Mouse (Mus musculus): ENCODE measurements around the gene Rbfox1. TPM values are rescaled to one million over a fixed set of nuclear protein-coding genes. Genes with fewer than 3 reads are reported as not detected.

Rbfox1 gene
- polyA plus RNA-seq, 1 experiment: 4.0 TPM

GRCm38 (mm10) chr16:7081684-7082255 is 1196.6 kb downstream of the Rbfox1 start:
- WGBS: 76% methylated on average over 5 of the region's 5 CpGs
- DNase-seq: no peak
- no peak for TF ChIP-seq POLR2A (IDR thresholded peaks at IDR 0.05; ENCODE audit: borderline replicate concordance, extremely low read depth, low read depth, low read length)
- TF ChIP-seq CTCF (IDR thresholded peaks at IDR 0.05; ENCODE audit: insufficient read depth, low read length): no peak
- Histone ChIP-seq H3K4me1 (ENCODE audit: control insufficient read depth, insufficient read depth, low read length) (no peaks in the 10 kb centered on the region), H3K4me3 (replicated peaks; ENCODE audit: extremely low read depth, low read depth, low read length) (no peak overlapping the region)

- no peak for DNase-seq
- no peak for TF ChIP-seq POLR2A (IDR thresholded peaks at IDR 0.05; ENCODE audit: borderline replicate concordance, extremely low read depth, low read depth, low read length)
- no peak for TF ChIP-seq CTCF (IDR thresholded peaks at IDR 0.05; ENCODE audit: insufficient read depth, low read length)
- no peak overlapping the region for H3K4me3 ChIP-seq (replicated peaks; ENCODE audit: extremely low read depth, low read depth, low read length)
- 69% methylated on average over 2 of the region's 2 CpGs for WGBS
- H3K4me1 ChIP-seq (ENCODE audit: control insufficient read depth, insufficient read depth, low read length): no peaks in the 10 kb centered on the region
Measured at GRCm38 (mm10) chr16:7083937-7084336, 1198.8 kb downstream of the Rbfox1 start.

GRCm38 (mm10) chr16:7088601-7089430 is 1203.7 kb downstream of the Rbfox1 start:
- Histone ChIP-seq H3K4me1 (ENCODE audit: control insufficient read depth, insufficient read depth, low read length) (no peaks in the 10 kb centered on the region), H3K4me3 (replicated peaks; ENCODE audit: extremely low read depth, low read depth, low read length) (no peak overlapping the region)
- DNase-seq: no peak
- WGBS: 63% methylated on average over 10 of the region's 10 CpGs
- TF ChIP-seq CTCF (IDR thresholded peaks at IDR 0.05; ENCODE audit: insufficient read depth, low read length) (no peak), POLR2A (IDR thresholded peaks at IDR 0.05; ENCODE audit: borderline replicate concordance, extremely low read depth, low read depth, low read length) (no peak)

- DNase-seq: no peak
Measured at GRCm38 (mm10) chr16:7089475-7089874, 1204.3 kb downstream of the Rbfox1 start.

GRCm38 (mm10) chr16:7090205-7090604 is 1205.0 kb downstream of the Rbfox1 start:
- no peak for TF ChIP-seq CTCF (IDR thresholded peaks at IDR 0.05; ENCODE audit: insufficient read depth, low read length)
- TF ChIP-seq POLR2A (IDR thresholded peaks at IDR 0.05; ENCODE audit: borderline replicate concordance, extremely low read depth, low read depth, low read length): no peak
- DNase-seq: no peak
- no peak overlapping the region for H3K4me3 ChIP-seq (replicated peaks; ENCODE audit: extremely low read depth, low read depth, low read length)
- no peaks in the 10 kb centered on the region for H3K4me1 ChIP-seq (ENCODE audit: control insufficient read depth, insufficient read depth, low read length)
- WGBS: 61% methylated on average over 6 of the region's 6 CpGs

More at GRCm38 (mm10) chr16:7089475-7089874, 1204.3 kb downstream of the Rbfox1 start:
- Histone ChIP-seq H3K4me3 (replicated peaks; ENCODE audit: extremely low read depth, low read depth, low read length) (no peak overlapping the region), H3K4me1 (ENCODE audit: control insufficient read depth, insufficient read depth, low read length) (no peaks in the 10 kb centered on the region)
- TF ChIP-seq POLR2A (IDR thresholded peaks at IDR 0.05; ENCODE audit: borderline replicate concordance, extremely low read depth, low read depth, low read length): no peak
- no peak for TF ChIP-seq CTCF (IDR thresholded peaks at IDR 0.05; ENCODE audit: insufficient read depth, low read length)
- WGBS: 77% methylated on average over 1 of the region's 1 CpGs

- 49% methylated on average over 4 of the region's 4 CpGs for WGBS
- no peak for DNase-seq
- TF ChIP-seq POLR2A (IDR thresholded peaks at IDR 0.05; ENCODE audit: borderline replicate concordance, extremely low read depth, low read depth, low read length): no peak
- TF ChIP-seq CTCF (IDR thresholded peaks at IDR 0.05; ENCODE audit: insufficient read depth, low read length): no peak
- Histone ChIP-seq H3K4me3 (replicated peaks; ENCODE audit: extremely low read depth, low read depth, low read length) (no peak overlapping the region), H3K4me1 (ENCODE audit: control insufficient read depth, insufficient read depth, low read length) (no peaks in the 10 kb centered on the region)
Measured at GRCm38 (mm10) chr16:7092811-7093210, 1207.7 kb downstream of the Rbfox1 start.

GRCm38 (mm10) chr16:7093686-7094085 is 1208.5 kb downstream of the Rbfox1 start:
- Histone ChIP-seq H3K4me3 (replicated peaks; ENCODE audit: extremely low read depth, low read depth, low read length) (no peak overlapping the region), H3K4me1 (ENCODE audit: control insufficient read depth, insufficient read depth, low read length) (no peaks in the 10 kb centered on the region)
- WGBS: 87% methylated on average over 3 of the region's 3 CpGs
- no peak for DNase-seq
- TF ChIP-seq POLR2A (IDR thresholded peaks at IDR 0.05; ENCODE audit: borderline replicate concordance, extremely low read depth, low read depth, low read length) (no peak), CTCF (IDR thresholded peaks at IDR 0.05; ENCODE audit: insufficient read depth, low read length) (no peak)

- 50% methylated on average over 7 of the region's 7 CpGs for WGBS
- H3K4me3 ChIP-seq (replicated peaks; ENCODE audit: extremely low read depth, low read depth, low read length): no peak overlapping the region
- TF ChIP-seq CTCF (IDR thresholded peaks at IDR 0.05; ENCODE audit: insufficient read depth, low read length): no peak
- TF ChIP-seq POLR2A (IDR thresholded peaks at IDR 0.05; ENCODE audit: borderline replicate concordance, extremely low read depth, low read depth, low read length): no peak
- DNase-seq: no peak
- H3K4me1 ChIP-seq (ENCODE audit: control insufficient read depth, insufficient read depth, low read length): no peaks in the 10 kb centered on the region
Measured at GRCm38 (mm10) chr16:7094181-7094749, 1209.1 kb downstream of the Rbfox1 start.

GRCm38 (mm10) chr16:7097071-7097470 is 1211.9 kb downstream of the Rbfox1 start:
- TF ChIP-seq POLR2A (IDR thresholded peaks at IDR 0.05; ENCODE audit: borderline replicate concordance, extremely low read depth, low read depth, low read length): no peak
- TF ChIP-seq CTCF (IDR thresholded peaks at IDR 0.05; ENCODE audit: insufficient read depth, low read length): no peak
- WGBS: 61% methylated on average over 2 of the region's 2 CpGs
- no peaks in the 10 kb centered on the region; the same call in 1 of the 2 replicates for H3K4me1 ChIP-seq (ENCODE audit: control insufficient read depth, insufficient read depth, low read length)
- no peak for DNase-seq
- H3K4me3 ChIP-seq (replicated peaks; ENCODE audit: extremely low read depth, low read depth, low read length): no peak overlapping the region

Data from lung, adult 2 months (tissue).